Mouse (Mus musculus) megakaryocyte, adult 5-6 weeks (primary cell): ENCODE measurements around the gene Gm8994. TPM values are rescaled to one million over a fixed set of nuclear protein-coding genes. Genes with fewer than 3 reads are reported as not detected.
"Not testable (repeated sequence)": the region's sequence is repeated elsewhere in the genome, so short reads cannot be mapped to it uniquely, and the experiment has no call there.

Experiments
- ATAC-seq: 2 replicates; pipeline ENCODE4 v1.8.0; 2016; ENCODE audit warnings: mild to moderate bottlenecking, inconsistent platforms; ENCODE audit not compliant: poor library complexity, severe bottlenecking
- total RNA-seq, 2 experiments: library from RNA; stranded (forward) in 1 of 2; stranded (reverse) in 1 of 2; fragments of 153-499, 151-499 nt in 1 of 2; fragments of 221-1000, 200-1000 nt in 1 of 2; gene quantifications; 2 replicates each; pipeline versions ENCODE4 v1.2.3 to v1.2.4; 2015 to 2017

The Gm8994 gene
- not detected in 2 replicates for total RNA-seq (2015)
- not detected in 2 replicates for total RNA-seq (2017)

DNA sequence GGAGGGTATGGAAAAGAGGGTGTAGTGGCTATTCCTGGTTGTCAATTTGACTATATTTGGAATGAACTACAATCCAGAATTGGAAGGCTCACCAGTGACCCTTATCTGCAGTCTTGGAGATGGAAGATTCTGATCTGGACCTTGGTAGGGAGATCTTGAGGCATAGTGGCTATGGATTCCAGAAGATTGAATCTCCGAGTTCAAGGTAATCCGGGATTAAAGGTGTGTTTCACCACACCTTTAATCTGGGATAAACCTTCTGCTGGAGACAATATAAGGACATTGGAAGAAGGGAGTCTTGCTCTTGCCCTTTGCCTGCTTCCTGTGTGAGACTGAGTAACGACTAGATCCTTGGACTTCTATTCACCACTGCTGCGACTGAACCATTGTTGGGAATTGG is at the start of gene Gm8994:
TSS of gene Gm8994 (plus strand) at position 301 of the 400 bp plus-strand sequence.
- ATAC-seq, result not testable (repeated sequence)

DNA sequence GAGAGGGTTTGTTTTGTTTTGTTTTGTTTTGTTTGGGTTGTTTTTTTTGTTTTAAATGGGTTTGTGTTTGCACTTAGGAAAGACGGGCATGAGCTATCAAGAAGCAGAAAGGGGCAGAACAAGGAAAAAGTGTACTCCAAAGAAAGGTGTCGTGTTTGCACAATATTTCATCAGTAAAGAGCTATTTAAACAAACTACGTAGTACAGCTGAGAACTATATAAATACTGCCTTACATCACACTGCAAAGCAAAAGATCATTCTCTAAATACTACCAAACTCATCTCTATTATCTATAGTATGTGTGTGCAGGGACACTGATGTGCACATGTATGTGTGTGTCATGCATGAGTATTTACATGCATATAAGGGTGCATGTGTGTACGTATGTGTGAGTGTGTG is 49.7 kb upstream of the Gm8994 start:
- no peak for ATAC-seq

DNA sequence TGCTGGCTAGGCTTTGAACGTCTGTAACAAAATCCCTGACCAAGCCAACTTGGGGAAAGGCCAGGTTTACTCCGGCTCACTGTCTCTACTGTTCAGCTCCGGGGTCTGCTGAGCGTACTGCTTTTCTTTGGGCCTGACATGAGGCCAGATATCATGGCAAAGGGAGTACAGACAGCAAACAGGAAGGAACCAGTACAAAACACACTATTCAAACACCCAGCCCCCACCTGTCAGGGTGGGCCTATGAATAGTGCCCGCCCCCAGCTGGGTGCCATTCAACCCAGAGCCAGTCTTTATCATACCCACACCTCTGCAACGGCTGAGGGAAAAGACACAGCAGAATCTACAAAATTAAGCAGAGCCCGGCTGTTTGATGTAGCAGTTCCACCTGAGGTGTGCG is 42.8 kb upstream of the Gm8994 start:
- ATAC-seq, result no peak

DNA sequence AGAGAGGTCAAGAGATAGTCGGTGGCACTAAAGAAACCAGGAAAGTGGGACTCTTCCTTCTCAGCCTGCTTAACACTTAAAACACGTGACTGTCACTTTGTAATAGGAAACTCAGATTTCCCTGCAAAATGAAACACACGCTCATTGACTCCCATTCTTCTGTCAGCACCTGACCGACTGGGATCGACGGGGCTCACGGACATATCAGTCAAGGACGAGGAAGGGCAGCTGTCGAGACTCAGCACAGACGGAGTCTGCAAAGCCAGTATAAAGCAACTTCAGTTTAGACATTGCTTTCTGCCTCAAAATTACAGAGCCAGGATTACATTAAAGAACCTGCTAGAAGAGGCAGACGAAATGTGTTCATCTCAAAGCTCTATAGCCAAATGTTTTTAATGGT is 41.2 kb upstream of the Gm8994 start:
- ATAC-seq, result no peak

DNA sequence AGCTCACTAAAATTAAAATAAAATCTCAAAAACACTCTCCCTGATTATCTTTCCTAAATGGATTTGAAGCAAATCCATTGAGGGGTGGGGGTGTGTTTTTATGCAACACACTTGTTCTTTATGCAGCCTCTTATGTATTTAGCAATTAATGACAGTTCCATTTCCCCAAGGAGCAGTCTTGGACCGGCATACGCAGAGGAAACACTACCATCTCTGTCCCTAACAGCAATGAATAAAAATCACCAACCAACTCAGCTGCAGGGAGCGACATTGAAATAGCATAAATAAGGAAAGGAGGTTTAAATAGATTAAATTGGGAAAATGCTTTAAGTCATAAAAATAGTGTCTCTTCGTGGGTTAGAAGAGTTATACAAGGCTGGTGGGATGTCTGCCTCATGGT is 40.8 kb upstream of the Gm8994 start:
- no peak for ATAC-seq

DNA sequence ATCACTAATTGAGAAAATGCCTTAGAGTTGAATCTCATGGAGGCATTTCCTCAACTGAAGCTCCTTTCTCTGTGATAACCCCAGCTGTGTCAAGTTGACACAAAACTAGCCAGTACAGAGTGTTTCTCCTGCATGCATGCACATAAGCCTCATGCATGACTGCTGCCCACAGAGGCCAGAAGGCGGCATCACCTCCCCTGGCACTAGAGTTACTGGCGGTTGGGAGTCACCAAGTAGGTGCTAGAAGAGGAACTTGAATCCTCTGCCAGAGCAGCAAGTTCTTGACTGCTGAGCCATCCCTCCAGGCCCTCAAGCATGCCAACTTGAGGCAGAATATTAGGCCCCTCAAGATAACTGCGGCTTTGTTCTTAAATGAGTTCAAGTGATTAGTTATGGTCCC is 35.9 kb upstream of the Gm8994 start:
- no peak for ATAC-seq

DNA sequence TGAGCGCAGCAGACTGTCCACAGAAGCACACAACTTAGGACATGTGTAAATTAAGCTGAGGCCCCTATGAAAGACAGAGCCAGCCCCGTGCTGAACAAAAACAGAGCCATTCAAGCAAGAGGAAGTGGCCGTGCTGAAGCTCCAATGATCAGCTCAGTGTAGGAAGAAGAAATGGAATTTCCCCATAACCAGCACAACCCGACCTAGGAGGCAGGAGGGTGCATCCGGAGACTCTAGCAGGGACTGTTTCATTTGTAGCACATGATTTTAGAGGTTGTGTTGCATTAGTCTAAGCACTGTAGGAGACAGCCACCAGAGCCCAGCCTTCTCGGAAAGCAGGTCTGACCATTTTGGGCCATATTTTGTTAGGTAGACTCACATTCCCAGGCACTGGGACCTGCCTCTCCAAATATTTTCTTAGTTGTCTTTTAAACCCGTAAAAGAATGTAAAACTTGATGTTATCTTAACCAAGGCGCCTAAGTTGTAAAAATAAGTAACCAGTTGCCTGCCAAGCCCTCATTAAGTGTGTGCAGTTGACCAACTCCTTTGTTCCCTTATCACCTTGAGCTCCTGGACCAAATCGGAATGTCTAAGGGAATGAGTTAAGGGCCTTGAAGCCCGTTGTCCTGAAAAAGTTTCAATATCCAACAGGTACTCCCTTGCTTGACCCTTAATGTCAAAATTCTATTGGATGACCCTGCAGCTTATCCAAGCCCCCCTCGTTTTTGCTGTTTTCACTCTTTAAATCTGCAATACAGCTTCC is 35.2 kb upstream of the Gm8994 start:
- no peak for ATAC-seq

DNA sequence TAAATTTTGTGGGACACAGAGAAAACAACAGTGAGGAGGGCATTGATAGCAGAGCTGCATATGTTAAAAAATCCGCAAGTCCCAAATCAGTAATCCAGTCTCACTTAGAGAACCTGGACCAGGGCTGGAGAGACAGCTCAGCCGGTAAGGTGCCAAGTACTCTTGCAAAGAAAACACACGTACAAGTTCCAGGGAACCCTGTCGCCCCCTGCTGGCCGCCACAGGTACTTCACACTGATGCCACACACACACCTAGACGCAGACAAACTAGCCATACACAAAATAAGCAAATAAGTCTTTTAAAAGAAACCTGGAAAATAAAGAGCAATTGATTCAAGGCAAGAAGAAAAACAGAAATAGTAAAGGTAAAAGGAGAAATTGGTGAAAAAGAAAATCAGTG is 33.6 kb upstream of the Gm8994 start:
- ATAC-seq, result no peak

DNA sequence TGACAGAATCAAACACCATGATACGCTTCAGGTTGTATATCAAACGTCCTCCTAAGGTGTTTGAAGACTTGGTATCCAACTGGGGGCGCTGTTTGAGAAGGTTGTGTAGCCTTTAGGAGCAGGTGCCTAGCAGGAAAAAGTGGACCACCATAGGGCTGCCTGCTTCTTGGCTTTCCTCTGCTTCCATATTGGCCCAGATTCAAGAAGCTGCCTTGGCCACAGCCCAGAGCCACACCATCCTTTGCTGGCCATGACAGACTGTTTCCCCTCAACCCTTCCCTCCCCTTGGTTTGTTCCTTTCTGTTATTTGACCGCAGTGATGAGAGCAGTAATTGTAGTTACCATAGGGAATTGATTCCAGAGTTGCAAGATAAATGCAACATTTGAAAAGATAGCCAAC is 31.5 kb upstream of the Gm8994 start:
- ATAC-seq, result no peak

DNA sequence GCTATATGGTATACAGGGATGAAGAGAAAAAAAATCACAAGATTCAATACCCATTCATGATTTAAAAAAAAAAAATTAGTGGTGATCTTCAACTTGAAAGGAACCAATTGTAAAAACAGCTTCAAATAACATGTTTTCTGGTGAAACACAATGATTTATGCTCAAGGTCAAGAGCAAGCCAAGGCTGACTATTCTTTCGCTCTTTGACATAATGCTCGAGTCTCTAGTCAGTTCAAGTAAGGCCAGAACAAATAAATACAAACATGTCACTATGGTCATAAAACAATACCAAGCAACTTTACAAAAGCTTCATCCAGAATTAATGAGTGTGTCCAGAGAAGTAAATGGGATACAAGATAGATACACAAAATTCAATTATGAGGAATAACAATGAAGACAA is 31.1 kb upstream of the Gm8994 start:
- no peak for ATAC-seq

DNA sequence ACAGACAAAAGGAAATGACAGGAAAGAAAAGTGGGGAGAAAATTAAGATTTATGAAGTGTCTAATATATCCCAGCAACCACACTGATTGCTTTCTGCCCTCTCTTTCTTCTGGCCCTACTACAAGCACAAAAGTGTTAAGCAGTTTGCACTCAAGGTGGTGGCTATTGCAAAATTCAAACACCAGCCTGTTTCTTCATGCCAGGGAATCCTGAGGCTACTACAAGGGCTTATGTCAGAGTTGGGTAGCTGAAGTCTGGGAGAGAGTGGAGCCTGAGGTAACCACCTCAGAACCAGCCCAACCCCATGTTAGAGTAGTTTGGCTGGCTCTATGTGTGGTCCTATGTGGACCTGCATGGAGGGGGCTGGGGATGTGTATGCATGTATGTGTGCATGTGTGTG is 23.8 kb upstream of the Gm8994 start:
- ATAC-seq, result no peak

DNA sequence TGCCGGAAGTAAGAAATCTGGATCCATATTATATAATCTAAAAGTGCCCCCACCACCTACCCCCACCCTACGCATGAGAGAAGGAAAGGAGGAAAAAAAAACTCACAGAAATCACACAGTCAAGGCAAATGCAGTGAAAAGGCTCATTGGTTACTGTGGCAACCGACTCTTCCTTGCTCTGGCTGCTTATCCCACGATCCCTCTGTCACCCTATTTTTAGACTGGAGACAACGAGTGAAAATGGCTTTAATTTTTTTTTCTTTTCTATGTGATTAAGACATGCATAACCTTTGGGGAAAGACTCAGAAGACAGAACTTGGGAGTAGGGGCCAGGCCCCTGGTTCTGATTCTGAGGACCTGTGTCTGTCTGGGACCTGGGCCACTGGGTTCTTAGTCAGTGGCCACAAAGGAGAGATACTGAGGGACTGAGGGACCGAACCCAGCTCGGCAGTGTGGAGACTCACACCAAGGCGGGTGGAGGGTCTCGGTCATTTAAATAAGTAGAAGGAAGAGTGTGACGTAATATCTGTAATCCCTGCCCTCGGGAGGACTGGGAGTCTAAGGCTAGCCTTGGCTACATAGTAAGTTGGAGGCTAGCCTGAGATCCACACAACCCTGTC is 22.9 kb upstream of the Gm8994 start:
- ATAC-seq, result no peak

DNA sequence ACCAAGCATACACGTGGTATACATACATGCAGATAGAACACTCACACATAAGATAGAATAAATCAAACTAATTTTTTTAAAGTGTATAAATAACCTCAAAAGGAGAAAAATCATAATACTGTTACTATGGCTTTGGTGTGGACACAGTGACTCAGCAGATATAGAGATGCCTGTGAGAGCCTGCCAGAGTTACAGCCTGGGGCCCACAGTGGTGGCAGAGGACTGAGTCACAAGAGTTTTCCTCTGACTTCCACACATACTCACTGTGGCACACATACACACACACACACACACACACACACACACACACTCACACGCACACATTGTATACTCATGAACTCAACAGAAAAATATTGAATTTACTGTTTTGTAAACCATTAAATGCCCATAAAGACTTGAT is 17.9 kb upstream of the Gm8994 start:
- ATAC-seq, result no peak

DNA sequence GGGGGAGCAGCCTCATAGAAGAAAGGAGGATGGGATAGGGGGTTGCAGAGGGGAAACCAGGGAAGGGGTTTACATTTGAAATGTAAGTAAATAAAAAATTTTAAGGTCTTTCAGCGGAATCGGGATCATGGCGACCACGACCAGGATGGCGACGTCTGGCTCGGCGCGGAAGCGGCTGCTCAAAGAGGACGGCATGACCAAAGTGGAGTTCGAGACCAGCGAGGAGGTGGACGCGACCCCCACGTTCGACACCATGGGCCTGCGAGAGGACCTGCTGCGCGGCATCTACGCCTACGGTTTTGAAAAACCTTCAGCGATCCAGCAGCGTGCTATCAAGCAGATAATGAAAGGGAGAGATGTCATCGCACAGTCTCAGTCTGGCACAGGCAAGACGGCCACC is 1.1 kb downstream of the Gm8994 start:
- ATAC-seq, result not testable (repeated sequence)

DNA sequence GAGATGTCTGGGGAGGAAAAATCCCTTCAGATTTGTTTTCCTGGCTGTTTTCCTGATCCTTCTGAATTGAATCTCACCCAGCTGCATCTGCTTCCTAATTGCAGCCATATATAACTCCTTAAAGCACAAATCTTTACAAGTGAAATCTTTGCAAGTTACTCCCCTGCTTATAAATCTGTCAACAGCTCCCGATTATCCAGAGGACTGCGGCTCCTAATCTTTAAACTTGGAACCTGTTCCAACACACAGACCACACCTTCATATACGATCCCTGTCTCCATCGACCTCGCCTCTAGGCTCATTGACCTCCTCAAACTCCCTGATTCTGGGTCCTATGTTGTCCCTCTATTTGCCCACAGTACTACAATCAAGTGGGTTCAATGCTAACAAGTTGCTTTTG is 13.3 kb downstream of the Gm8994 start:
- ATAC-seq, result no peak

DNA sequence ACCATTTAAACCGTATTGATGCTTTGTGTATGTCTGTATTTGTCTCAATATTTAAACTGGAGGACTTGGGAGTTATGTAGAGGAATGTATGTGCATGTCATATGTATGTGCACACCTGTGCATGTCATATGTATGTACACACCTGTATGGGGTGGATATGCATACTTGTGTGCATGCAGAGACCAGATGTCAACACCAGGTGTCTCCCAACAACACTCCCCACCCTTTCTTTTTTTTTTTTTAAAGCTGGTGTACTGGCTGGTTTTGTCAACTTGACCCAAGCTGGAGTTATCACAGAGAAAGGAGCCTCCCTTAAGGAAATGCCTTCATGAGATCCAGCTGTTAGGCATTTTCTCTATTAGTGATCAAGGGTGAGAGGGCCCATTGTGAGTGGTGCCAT is 13.8 kb downstream of the Gm8994 start:
- no peak for ATAC-seq

DNA sequence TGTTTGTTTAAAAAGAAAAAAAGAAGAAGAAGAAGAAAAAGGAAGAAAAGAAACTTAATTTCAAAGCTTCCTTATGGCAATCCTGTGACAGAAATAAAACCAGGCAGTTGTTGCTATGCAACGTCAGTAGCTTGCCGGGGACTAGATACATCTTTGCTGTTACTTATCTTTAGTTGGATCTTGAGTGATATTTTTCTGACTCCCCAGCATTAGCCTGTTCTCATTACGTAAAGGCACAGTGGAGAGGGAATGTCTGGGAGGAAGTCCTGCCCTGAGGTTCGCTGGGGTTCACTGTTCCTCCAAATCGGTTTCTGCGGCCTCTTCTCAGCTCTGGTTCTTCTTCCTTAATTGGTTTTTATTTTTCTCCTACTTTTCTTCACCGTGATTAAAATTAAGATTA is 16.5 kb downstream of the Gm8994 start:
- ATAC-seq, result no peak

DNA sequence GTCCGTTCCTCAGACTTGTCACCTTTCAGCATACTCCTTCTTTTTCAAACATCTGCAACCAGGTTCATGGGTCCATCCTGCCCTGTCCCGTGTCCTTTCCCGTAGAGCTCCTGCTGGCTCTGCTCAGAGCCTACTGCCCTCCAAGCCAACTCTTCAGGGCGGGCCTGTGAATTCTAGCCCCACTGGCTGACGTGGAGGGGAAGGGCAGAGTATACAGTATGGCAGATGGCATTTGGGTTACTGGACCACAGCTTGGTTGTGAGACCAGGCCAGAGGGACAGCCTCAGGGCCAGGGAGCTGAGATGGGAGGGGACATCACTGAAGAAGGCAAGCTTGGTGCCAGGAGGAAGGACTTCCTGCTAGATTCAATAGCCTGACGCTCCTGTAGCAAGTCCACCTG is 17.7 kb downstream of the Gm8994 start:
- ATAC-seq, result no peak

DNA sequence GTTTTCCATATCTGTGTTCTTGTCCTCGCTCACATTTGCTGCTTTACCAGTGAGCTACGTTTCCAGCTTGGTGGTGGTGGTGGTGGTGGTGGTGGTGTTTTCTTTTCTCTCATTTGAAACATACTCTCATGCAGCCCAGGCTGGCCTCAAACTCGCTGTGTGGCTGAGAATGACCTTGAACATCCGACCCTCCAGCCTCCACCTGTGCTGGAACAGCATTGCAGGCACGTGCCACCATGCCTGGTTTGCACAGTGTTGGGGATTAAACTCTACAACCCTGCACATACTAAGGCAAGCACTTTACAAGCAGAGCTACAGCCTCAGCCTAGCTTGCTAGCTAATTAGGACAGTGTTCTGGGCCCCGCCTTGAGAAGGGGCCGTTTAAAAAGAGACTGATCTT is 18.3 kb downstream of the Gm8994 start:
- ATAC-seq, result no peak

DNA sequence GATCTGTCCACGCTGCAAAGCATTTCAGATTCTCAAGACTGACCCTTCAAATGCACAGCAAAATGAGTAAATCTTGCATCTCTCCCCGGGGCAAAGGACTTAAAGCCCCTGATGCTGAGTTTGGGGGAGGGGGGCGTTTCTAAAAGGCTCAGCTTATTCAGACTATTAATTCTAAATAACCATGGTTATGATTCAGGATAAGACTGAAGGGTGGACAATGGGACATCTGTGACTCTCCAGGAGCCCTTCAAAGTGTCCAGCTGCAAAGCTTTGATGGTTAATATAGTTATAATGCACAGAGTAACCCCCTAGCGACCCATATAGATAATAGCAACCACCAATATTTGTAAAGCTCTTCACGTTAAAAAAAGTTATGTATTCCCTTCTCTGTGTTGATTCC is 19.7 kb downstream of the Gm8994 start:
- ATAC-seq, result no peak

DNA sequence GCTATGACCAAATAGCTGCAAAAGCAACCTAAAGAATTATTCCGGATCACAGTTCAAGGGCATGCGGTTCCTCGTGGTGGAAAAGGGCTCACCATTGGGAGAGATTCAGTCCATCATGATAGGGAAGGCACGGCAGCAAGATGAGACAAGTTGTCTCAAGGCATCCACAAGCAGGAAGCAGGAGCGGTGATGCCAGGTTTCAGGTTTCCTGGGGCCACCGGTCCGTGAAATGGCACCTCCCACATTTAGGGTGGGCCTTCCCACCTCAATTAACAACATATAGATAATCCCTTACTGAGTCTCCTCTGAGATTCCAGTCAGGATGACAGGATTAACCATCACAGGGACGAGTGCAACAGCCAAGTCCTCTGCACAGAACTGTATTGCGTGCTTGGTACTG is 20.3 kb downstream of the Gm8994 start:
- ATAC-seq, result no peak

DNA sequence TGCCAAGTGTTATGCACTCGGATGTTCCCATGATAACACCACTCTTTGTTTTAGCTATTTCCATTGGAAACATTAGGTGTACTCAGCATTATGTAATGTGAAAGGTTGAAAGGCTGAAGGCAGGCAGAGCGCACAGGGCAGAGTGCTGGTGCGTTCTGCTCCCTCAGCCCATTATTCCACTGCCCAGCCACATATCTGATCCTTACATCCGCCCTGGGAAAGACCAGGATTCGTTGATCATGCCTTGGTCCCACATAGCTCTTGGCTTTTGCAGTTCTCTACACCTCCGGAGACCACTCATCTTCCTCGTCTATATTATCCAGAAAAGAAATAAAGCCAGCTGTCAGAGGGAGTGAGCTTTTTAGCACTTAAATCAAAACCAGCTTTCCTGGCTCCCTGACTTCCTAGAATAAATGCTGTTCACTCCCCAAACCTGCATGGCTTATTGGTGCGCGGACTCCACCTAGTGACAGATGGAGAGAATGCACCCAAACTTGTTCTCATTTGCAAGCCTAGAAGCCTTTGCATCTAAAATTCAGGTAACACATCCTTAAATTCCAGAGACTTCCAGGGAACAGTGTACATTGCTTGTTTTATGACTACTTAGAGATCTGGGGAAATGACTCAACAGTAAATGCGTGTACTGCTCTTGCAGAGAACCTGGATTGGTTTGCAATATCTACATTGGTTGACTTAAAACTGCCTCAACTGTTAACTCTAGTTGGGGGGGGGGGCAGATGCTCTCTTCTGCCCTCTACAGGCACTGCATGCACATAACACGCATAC is 26.3 kb downstream of the Gm8994 start:
- ATAC-seq, result no peak
